Mouse (Mus musculus) T-helper 17 cell (primary cell): ENCODE measurements at regions not wholly inside any gene's neighbourhood (a gene's known extent, or its start where the extent isn't known, plus 50 kb on each side); places are given as distances from the start of the nearest gene placed in this dataset.

ENCODE experiments used
- in situ Hi-C, 2 experiments: fragments of 300-600 bp; cut with MboI, MseI; formaldehyde crosslinking; loops; 1 replicate in 1 of 2; 2 replicates in 1 of 2; pipeline ENCODE4 v1.15.1; 2025; ENCODE audit warnings: high pct_unique_total_duplicates in 2 of 2

DNA sequence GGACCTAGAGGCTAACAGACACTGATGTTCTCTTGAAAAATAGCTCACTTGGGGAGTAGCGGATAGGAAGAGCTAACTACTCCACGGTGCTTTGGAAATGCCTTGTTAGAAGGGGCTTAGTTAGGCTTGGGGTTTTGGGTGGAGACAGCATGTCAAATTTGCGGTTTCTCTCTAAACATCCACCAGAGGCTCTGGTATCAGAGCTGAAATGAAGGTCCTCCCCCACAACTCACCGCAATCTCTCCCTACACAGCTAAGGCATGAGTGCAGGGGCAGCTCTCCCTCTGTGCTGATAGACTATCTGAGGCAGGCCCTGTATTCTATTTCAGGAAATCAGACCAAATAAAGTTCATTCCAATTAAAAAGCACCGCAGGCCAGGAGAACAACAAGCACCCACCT is 259.1 kb upstream of the Prok2 start:
- in situ Hi-C loops: no loop called here

DNA sequence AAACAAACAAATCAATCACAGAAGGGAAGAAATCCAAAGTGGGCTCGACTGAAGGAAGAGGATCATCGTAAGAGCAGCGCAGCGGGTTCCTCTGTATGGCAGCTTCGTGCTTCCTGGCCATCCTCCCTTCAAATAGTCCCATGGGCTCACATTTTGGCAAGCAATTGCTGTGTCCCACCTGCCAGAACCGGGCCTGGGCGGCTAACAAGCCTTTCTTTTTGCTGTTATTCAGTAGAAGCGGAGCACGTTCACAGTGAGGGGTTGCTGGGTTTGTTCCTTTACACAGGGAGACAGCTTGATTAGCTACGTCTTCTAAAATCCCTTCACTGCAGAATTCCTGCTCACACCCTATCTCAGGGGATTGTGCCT is 258.6 kb upstream of the Prok2 start:
- in situ Hi-C loops: no loop called here

DNA sequence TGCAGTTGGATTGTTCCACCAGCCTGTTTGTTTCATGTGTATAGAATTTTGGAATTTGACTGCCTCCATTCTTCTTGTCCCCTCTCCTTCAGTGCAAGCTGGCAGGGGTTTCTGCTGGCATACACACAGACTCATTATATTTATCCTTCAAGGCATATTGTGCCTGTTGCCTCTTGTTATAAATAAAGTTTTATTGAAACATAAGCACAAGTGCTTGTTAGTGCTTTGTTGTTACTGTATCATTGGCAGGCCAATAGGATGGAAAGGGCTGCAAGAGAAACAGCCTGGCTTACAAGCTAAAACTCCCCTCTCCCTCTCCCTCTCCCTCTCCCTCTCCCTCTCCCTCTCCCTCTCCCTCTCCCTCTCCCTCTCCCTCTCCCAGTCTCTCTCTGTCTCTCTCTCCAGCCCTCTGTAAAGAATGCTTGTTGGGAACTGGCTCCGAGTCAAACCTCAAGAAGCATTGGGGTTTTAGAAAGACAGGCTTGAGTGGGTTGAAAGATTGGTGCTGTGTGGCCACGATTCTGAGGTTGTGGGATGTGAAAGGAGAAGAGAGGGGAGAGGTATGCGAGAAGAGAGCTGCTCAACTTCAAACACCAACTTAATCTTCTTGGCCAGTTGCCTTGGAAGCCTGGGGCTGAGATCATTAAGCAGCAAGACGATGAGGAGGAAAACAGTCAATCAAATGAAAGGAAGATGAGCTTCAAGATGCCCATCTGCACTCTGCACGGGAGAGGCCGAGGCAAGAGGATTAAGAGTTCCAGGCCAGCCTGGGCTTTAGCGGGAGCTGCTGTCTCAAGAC is 258.1 kb upstream of the Prok2 start:
- in situ Hi-C loops: no loop called here

DNA sequence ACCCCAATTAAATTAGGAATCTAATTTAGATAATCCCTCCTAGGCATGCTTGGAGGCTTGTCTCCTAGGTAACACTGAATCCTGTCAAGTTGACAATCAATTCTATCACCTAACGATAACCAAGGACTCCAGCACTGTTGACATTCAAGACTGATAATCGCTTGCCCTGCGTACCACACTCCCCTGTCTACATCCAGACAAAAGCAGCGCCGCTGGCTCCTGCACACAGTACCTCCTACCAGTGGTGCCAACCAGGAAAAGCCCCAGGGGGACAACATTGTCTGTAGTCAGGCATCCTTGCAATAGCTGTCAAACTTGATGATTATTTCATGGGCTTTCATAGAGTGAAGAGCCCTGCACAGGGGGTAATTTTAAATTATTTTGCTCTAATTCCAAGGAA is 253.4 kb upstream of the Prok2 start:
- in situ Hi-C loops: no loop called here

DNA sequence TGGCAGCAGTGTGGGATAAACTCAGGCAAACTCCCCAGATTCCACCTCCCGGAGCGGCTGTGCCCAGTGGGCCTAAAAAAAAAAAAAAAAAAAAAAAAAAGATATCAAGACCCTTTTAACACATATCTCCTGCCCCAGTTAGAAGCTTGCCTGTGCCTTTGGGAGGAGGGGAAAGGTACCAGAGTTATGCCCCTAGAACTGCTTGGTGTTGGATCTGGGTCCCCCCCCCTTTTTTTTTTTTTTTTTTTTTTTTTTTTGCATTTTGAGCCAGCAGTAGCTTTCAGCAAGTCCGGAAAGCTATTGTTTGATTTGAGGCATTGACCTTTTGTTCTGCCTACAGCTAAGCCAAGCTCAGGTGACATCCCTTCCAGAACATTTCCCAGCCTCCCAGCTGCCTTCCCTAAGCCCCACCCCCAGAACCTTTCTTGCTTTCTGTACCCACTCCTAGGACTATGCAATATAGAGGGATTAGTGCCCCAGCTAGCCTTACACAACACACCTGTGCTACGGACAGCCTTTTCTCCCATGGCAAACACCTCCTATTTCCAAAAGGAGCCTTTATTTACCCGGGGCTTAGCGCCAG is 252.1 kb upstream of the Prok2 start:
- in situ Hi-C loops: no loop called here

DNA sequence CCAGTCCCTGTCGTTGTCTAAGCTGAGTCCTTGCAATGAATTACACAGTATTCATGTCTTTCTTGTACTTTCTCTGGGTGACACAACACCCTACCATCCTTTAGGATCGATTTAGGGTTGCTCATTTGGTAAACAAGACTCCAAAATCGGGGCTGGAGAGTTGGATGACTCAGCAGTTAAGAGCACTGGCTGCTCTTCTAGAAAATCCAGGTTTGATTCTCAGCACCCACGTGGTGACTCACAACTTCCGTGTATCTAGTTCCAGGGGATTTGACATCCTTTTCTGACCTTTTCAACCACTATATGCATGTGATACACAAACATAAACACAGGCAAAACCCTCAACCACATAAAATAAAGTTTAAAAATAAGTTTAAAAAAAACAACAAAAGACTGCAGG is 250.0 kb upstream of the Prok2 start:
- in situ Hi-C loops: no loop called here

DNA sequence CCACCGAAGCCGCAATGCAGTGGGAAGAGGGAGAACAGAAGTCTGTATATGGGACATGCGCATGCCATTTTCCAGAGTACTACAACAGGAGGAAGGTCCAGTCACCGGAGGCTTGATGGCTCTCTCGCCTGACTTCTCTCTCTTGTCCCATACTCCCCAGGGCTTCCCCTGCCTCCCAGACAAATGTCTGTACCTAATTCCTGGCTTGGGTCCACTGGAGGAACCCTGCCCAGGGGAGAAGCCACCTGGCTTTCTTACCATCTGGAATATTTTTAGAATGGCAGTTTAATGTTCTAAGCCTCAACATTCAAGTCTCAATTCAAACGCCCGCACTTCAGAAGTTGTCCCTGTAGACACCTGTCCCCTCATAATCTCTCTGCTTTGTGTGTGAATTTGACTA is 249.3 kb upstream of the Prok2 start:
- in situ Hi-C loops: no loop called here

DNA sequence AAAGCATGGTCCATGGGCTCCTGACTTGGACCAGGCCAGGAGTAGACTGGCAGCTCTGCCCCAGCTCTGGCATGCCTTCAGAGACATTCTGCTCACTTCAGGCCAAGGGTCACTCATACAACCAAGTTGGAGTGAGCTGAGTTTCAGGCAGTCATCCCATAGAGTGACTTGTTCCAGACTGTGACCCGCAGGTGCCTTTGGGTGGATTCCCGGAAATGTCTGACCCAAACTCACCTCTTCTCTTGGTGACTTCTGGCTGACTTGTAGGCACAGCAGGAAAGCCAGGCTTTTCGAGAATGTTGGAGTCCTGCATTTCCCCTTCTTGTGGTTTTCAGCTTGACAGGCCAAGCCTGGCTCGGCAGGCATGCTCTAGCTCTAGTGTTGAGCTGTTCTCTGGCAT is 248.3 kb upstream of the Prok2 start:
- in situ Hi-C loops: no loop called here

DNA sequence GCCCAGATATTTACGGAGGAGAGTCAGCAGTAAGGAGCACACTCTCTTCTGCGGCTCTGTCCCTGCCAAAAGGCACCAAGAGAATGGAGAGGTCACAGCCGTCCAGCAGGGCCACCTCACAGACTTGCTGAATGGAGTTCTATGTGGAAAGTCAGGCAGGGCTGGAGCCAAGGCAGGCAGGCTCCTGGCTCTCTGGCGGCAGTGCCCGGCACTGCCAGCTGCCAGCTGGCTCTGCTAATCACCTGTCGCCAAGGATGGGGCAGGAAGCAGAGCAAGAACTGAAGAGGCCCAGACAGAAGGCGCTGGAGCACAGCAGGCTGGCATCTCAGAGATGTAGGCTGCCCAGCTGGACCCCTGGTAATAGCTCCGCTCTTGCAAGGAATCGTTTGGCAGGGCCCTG is 245.2 kb upstream of the Prok2 start:
- in situ Hi-C loops: no loop called here

DNA sequence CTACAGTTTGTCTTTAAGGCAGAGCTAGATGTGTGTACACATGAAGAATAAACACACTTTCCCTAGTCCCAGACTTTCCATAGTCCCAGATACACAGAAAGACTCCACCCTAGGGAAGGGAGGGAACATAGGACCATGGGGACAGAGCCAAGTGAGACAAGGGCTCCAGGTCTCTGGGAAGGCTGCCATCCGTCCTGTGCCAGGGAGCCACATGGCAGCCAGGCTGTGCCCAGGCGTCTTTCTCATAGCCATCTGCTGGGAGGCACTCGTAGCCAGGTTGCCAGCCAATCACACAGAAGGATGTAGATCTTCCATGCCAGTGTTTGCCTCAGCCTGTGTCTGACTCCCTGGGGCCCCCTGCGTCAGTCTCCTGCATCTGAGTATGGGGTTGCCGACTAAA is 242.7 kb upstream of the Prok2 start:
- in situ Hi-C loops: no loop called here

DNA sequence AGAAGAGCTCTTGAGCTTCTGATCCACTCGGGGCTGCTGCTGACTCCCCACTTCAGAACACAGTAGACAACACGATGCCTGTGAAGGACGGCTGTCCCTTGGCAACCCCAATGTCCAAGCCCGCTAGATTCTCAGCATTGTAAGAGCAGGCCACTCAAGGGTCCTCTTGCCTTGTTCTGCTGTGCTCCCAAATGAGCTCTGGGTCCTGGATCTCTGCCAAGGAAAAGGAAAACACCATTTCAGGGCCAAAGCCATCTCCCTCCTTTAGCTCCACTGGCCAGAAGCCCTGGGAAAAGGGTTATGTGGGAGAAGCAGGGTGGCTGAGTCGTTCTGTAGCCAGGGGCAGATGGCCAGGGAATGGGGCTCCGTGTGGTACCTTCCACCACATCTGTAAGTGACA is 241.3 kb upstream of the Prok2 start:
- in situ Hi-C loops: no loop called here

DNA sequence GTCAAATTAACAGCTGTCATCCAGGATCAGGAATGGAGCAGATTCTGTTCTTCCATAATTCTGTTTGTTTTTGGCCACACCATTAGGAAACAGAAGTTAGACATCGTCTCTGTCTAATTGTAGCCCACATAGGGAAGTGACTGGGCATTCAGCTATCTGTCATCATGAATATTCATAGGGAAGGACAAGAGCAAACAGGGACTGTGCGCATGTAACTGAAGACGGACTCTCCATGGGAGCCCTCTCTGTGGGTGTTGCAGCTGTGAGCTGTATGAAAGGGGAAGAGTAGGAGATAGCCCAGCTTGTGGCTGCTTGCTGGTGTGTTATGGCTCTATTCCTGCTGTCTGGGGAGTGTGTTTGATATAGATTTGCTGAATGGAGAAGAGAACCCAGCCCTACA is 238.3 kb upstream of the Prok2 start:
- in situ Hi-C loops: no loop called here

DNA sequence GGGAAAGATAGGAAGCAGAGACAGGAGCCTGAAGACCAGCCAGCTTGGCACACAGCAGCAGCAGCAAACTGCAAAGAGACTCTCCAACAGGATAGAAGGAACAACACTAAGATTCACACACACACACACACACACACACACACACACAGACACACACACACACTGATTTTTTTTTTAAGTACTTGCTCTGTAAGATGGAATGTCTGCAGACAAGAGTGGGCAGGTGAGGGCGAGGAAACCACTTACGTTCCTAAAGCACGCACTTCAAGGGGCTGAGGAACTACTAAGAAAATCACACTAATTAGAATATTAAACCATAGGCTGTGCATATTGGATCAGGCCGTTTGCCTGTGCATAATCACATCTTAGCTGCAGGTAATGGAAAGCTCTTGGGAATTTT is 237.8 kb upstream of the Prok2 start:
- in situ Hi-C loops: no loop called here

DNA sequence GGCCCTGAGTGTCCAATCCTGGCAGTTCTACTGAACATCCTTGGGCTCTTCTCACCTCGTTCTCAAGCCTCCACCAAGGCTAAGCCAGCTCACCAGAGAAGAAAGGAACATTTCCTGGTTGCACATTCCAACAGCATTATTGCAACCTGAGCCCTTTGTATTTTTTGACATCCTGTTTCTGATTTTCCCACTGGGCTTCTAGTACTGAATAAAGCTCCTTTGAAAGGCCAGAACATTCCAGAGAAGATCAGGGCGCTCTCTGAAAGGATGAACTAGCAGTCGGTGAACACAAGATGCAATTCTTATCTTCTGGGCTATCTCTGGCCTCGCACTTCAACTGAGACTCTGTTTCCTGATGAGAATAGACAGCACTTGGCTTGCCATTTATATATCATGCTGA is 233.2 kb upstream of the Prok2 start:
- in situ Hi-C loops: no loop called here

DNA sequence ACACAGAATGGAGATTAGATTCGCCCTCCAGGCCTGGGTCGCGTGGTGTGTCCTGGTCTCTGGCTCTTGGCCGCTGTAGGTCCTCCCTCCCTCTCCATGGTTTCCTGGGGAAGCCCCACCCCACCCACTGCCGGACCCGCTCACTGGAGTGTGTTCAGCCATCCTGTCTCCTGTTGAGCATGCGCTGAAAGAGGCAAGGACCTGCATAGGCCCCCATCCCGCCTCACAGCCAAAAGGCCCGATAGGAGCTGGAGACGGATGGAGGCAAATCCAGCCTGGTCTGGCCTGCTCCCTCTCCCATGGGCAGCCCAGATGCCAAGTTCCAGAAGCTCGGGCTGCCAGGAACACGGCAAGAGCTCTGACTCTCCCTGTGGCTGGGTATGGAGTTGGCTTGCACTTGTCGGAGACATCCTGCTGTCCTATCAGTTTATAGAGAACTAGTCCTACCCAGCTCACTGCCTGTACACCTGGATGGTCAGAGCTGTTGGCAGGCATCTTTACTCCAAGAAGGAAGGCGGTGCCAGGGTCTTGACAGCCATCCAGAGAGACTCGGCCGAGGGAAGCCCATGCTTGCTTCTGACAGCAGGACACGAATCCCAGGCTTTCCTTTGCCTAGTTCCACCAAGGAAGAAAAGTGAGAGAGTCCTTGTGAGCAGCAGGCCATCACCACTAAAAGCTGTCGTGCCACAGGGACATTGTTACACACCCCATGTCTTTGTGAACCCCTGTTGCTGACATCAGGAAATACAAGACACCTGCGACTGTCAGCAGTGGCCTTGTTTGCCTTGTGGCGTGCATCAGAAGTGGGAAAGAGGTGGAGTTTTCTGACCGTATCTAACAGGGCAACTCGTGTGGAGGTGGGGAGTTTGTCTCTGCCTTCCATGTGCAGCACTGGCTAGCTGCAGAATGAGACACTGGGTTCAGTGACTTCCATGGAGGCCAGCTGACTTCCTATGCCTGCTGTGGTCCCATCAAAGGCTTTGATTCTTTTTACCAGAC is 228.9 kb upstream of the Prok2 start:
- in situ Hi-C loops: no loop called here

DNA sequence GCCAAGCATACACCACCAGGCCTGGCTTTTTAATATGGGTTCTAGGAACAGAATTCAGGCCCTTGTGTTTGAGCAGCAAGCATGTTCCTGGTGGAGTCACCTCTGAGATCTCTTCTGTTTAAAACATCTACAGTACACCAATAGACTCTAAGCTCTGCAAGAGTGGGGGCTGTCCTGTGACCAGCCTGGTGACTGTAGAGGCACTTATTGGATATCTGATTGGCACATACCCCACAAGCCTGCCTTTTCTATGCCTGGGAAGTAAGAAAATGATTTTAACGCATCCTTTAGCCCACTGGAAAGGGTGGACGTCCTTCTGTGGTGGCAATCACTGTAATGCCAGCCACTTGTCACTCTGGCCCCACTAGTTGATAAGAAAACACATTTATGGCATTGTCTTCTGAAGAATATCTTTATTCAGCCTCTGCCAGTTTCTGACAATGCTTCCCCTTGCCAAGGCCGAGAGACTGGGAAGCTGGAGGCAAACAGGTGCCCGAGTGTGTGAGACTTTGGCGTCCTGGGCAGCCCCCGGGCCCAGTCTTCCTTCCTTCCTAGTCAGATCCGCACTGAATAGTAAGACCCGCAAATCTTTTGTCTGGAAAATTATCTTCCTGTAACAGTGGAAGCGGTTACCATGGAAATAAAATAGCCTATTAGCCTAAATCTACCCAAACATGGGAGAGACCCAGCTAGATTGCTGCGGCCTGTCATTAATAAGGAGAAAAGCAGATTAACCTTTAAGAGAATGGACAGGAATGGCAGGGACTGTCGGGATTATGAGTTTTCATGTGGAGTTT is 228.0 kb upstream of the Prok2 start:
- in situ Hi-C loops: no loop called here

DNA sequence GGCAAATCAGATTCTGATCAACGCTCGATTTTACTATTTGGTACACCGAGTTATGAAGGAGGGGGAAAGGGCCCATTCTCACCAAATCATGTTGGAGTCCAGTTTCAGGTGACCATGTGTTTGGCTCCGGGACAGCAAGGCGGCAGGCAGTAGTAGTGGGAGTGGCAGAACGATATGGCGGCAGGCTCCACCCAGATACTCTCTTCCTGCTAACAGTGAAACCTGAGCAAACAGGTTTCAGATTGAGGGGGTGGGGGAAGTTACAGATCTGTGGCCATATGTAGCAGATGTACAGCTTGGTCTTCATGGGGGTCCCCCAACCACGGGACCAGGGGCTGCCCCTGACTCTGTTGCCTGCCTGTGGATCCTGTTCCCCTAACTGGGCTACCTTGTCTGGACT is 224.6 kb upstream of the Prok2 start:
- in situ Hi-C loops: no loop called here

DNA sequence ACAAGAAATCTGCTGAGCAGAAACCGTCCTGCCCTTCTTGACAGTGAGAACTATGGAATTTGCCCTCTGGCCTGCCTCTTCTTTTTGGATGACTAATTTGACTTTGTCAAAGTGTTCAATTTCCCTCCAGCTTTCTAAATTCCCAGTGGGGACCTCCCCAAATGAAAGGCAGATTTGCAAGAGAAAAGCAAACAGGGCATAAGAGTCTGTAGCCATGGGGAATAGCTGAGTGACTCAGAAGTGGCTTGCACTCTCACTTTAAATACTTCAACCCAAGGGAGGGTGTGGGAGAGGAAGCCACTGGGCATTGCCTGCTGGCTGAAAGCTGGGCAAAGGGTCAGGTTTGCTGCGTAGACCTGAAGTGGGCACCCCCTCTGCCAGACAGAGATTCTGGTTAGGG is 220.7 kb upstream of the Prok2 start:
- in situ Hi-C loops: no loop called here

DNA sequence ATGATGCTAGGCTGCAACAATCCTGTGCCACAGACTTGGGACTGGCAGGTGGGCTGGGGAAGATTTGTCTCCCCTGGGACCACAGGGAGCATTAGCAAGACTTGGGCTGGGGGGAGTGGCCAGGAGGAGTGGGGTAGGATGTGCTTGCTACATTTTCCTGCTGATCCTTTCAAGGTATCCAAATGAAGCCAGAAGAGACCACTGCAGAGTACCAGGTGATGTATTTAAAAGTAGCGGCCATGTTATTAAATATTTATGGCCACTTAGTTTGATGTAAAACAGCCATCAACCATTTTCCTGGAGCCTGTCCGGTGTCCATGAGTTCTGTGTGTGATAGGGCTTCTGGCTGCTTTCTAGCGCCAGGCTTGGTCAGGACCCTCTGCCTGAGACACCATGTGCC is 220.3 kb upstream of the Prok2 start:
- in situ Hi-C loops: no loop called here

DNA sequence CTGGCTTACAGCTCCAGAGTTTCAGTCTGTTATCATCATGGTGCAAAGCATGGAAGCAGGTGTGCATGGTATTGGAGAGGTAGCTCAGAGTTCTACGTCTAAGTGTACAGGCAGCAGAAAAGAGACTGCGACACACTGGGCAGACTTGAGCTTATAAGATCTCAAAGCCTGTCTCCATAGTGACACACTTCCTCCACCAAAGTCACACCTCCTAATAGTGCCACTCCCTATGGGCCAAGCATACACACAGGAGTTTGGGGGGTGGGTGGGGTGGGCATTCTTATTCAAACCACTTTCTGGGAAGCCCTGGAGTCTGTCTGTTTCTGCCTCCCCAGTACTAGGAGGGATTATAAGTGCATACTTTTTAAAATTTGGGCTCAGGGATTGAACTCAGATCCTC is 219.5 kb upstream of the Prok2 start:
- in situ Hi-C loops: no loop called here

DNA sequence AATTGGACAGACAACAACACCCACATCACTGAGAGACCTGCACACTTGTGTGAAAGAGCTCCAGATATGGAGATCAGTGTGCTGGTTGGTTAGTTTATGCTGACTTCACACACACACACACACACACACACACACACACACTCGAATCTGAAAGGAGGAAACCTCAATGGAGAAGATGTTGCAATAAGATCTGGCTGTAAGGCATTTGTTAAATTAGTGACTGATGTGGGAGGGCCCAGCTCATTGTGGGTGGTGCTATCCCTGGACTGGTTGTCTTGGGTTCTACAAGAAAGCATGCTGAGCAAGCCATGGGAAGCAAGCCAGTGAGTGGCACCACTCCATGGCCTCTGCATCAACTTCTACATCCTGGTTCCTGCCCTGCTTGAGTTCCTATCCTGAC is 216.8 kb upstream of the Prok2 start:
- in situ Hi-C loops: no loop called here

DNA sequence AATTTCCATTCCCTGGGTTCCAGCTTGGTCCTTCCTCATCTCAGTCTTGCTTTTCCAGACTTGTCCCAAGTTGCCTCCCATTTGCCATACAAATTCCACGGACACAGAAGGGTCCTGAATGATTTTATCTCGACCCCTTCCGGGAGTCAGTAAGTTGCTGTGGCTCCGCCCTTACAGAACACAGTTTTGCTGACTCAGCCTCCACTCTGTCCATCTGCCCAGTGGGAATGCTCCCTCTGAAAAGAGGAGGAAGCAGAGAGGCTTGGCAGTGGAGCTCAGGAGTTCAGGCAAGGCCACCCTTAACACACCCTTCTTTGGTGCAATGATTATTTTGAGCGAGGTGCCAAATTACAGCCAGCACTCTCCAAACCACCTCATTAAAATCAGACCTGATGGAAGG is 213.9 kb upstream of the Prok2 start:
- in situ Hi-C loops: no loop called here
